Mouse (Mus musculus) bone marrow, adult 2 months (tissue): ENCODE measurements at regions not wholly inside any gene's neighbourhood (a gene's known extent, or its start where the extent isn't known, plus 50 kb on each side); places are given as distances from the start of the nearest gene placed in this dataset.

Source experiments
- H3K27ac ChIP-seq: fragments of 200-500 bp; 2 replicates; pipeline ENCODE4 v1.5.1; 2012; ENCODE audit warnings: low read depth, mild to moderate bottlenecking, control low read depth, inconsistent platforms, low read length; ENCODE audit not compliant: control insufficient read depth, poor library complexity, insufficient read depth
- H3K4me1 ChIP-seq: fragments of 200-500 bp; 2 replicates; pipeline ENCODE4 v1.6.1; 2011; ENCODE audit warnings: low read length; ENCODE audit not compliant: control insufficient read depth, insufficient read depth
- H3K4me3 ChIP-seq: fragments of 200-500 bp; replicated peaks from 2 replicates; pipeline ENCODE3; 2011; ENCODE audit warnings: mild to moderate bottlenecking, low read depth, low read length, control low read depth; ENCODE audit not compliant: control insufficient read depth
- CTCF ChIP-seq: fragments of 200-500 bp; IDR thresholded peaks from 2 replicates; pipeline ENCODE4 v1.5.1; 2011; ENCODE audit warnings: low read length, control low read depth; ENCODE audit not compliant: control insufficient read depth, insufficient read depth
- POLR2A ChIP-seq: fragments of 200-500 bp; IDR thresholded peaks from 2 replicates; pipeline ENCODE4 v1.6.1; 2011; ENCODE audit warnings: low read depth, mild to moderate bottlenecking, control low read depth, low read length, borderline replicate concordance; ENCODE audit not compliant: control insufficient read depth
- WGBS: fragments of 180-500 bp; shearing (Covaris S2); methylation state at CpG from one replicate; pipeline ENCODE4 v1.1.7; 2018; 5-methylcytosine and 5-hydroxymethylcytosine counted together

- Histone ChIP-seq H3K4me3 (no peak overlapping the region), H3K4me1 (no peaks in the 10 kb centered on the region), H3K27ac (no peak overlapping the region)
- 66% methylated on average over 7 of the region's 7 CpGs for WGBS
- TF ChIP-seq POLR2A: no peak
- no peak for TF ChIP-seq CTCF
These were observed 298.2 kb downstream of the Irx1 start for GRCm38 (mm10) chr13:71665221-71665916.

DNA sequence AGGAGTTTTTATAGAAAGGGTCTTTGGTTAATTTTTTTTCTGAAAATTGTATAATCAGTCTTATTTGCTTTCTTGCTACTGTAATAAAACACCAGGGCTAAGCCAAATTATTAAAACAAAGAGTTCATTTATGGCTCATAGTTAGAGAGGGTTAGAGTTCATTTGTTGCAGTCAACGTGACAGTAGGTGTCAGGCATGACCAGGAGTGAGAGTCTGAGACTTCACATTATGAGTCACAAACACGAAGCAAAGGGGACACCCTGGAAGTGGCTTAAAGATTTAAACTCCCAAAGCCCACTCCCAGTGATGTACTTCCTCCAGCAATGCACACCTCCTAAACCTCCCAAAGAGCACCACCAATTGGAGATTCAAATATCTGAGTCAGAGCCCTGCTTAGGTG is 305.6 kb downstream of the Irx1 start:
- H3K27ac ChIP-seq: no peak overlapping the region
- H3K4me1 ChIP-seq: no peaks in the 10 kb centered on the region
- no peak overlapping the region for H3K4me3 ChIP-seq
- 53% methylated on average over 2 of the region's 2 CpGs for WGBS
- TF ChIP-seq POLR2A (no peak), CTCF (no peak)

- 61% methylated on average over 6 of the region's 6 CpGs for WGBS
- H3K4me1 ChIP-seq: no peaks in the 10 kb centered on the region
- TF ChIP-seq POLR2A (no peak), CTCF (no peak)
- H3K27ac ChIP-seq: no peak overlapping the region
- no peak overlapping the region for H3K4me3 ChIP-seq
These were observed 309.5 kb downstream of the Irx1 start for GRCm38 (mm10) chr13:71653939-71654467.

- no peak overlapping the region for H3K27ac ChIP-seq
- no peak for TF ChIP-seq CTCF
These were observed 310.1 kb downstream of the Irx1 start for GRCm38 (mm10) chr13:71653212-71653938.

GRCm38 (mm10) chr13:71649876-71650275 is 313.6 kb downstream of the Irx1 start:
- H3K4me1 ChIP-seq: no peaks in the 10 kb centered on the region
- H3K4me3 ChIP-seq: no peak overlapping the region
- H3K27ac ChIP-seq: no peak overlapping the region
- WGBS: 44% methylated on average over 2 of the region's 2 CpGs
- TF ChIP-seq CTCF (no peak), POLR2A (no peak)

More at GRCm38 (mm10) chr13:71653212-71653938, 310.1 kb downstream of the Irx1 start:
- Histone ChIP-seq H3K4me3 (no peak overlapping the region), H3K4me1 (no peaks in the 10 kb centered on the region)
- 63% methylated on average over 8 of the region's 8 CpGs for WGBS

GRCm38 (mm10) chr13:71649031-71649430 is 314.5 kb downstream of the Irx1 start:
- no peak overlapping the region for H3K4me3 ChIP-seq
- TF ChIP-seq CTCF (no peak), POLR2A (no peak)
- no peak overlapping the region for H3K27ac ChIP-seq
- WGBS: 75% methylated on average over 2 of the region's 2 CpGs
- no peaks in the 10 kb centered on the region for H3K4me1 ChIP-seq

DNA sequence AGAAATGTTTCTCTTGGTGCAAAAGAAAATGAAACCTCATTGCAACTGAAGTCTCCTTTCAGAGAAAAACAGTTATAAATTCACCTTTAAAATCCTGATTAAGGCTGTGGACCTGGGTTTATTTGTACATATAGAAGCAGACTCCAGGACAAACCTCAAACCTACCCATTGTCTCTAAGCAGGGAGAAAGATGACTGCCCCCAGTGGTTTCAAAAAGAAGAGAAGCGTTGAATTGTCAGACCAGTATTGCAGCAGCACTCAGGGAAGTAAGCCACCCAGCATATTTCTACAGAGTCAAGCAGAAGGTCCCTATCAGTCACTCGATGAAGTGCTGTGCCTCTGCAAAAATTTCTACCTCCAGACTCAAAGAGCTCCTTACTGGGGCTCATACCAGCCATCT is 332.1 kb downstream of the Irx1 start:
- Histone ChIP-seq H3K4me1 (no peaks in the 10 kb centered on the region), H3K27ac (no peak overlapping the region), H3K4me3 (no peak overlapping the region)
- TF ChIP-seq CTCF (no peak), POLR2A (no peak)
- WGBS: 52% methylated on average over 2 of the region's 2 CpGs

DNA sequence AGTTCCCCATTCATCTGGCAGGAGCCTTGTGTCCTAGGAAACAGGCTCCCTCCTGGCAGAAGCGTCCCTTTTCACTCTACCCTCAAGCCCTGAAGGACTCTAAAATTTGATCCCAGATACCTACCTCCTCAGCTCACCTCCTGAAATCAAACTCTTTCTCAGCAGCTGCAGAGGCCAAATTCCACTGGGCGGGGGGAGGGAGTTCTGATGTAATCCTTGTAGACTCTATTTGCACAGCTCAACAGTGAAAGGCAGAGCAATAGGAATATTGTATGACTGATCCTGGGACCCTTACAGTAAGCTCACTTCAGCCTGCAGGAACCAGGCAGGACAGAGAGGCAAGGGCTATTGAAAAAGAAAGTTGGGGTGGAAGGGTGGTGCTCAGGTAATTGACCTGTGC is 346.3 kb downstream of the Irx1 start:
- no peak for TF ChIP-seq CTCF
- TF ChIP-seq POLR2A: no peak
- Histone ChIP-seq H3K27ac (no peak overlapping the region), H3K4me3 (no peak overlapping the region), H3K4me1 (no peaks in the 10 kb centered on the region)
- WGBS: 50% methylated on average over 2 of the region's 2 CpGs
